Mouse (Mus musculus): Measurements from ENCODE around the gene Gm19965. TPM values are rescaled to one million over a fixed set of nuclear protein-coding genes. Genes with fewer than 3 reads are reported as not detected.

Gm19965 gene
- not detected for polyA plus RNA-seq (2014; fragmentation: Illumina TruSeq; extraction: RNeasy Lipid Tissue Mini Kit (QIAGEN cat#74804); ENCODE audit: low read depth, low replicate concordance)

DNA sequence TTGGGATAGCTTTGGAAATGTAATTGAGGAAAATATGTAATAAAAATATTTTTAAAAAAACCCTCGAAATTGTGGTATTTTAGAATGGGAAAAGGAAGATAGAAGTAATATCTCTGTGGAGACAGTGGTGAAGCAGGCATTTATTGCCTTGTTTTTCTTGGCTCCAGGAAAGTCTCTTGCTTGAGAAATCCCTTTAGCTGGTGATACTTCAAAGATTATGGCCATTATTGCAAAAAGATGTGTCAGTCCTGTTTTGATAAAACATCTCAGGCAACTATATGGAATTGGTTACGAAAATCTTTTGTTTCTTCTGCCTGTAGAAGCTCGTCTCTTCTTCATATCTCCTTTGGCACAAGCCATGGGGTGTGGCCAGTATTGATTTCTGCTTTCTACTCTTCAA is at the start of gene Gm19965:
Gene Gm19965 (plus strand): TSS at position 301 of the 400 bp plus-strand sequence.

